Mouse (Mus musculus) hindbrain, embryonic 14.5 days (tissue): ENCODE measurements at regions not wholly inside any gene's neighbourhood (a gene's known extent, or its start where the extent isn't known, plus 50 kb on each side); places are given as distances from the start of the nearest gene placed in this dataset.

Experiments
- ATAC-seq: fragments of 200-750 bp; cut with Nextera tagmentation; 2 replicates; pipeline ENCODE4 v1.8.0; 2017; ENCODE audit warnings: moderate number of reproducible peaks, mild to moderate bottlenecking, moderate TSS enrichment, moderate library complexity; ENCODE audit not compliant: low FRiP score
- DNase-seq: peaks from one replicate; pipeline ENCODE4 v3.0.0-alpha.2; 2015; ENCODE audit warnings: low spot score
- H3K27ac ChIP-seq: fragments of 300-500 bp; sonication (generic); 2 replicates; pipeline ENCODE4 v1.5.1; 2014; ENCODE audit warnings: mild to moderate bottlenecking, moderate library complexity
- H3K27me3 ChIP-seq: fragments of 300-500 bp; sonication (generic); 2 replicates; pipeline ENCODE4 v1.6.1; 2014; ENCODE audit warnings: mild to moderate bottlenecking, low read length, mixed read lengths; ENCODE audit not compliant: control insufficient read depth, insufficient read depth
- H3K36me3 ChIP-seq: fragments of 300-500 bp; sonication (generic); replicated peaks from 2 replicates; pipeline ENCODE4 v1.6.1; 2014; ENCODE audit not compliant: control insufficient read depth, insufficient read depth
- H3K4me1 ChIP-seq: fragments of 300-500 bp; sonication (generic); replicated peaks from 2 replicates; pipeline ENCODE4 v1.6.1; 2014; ENCODE audit warnings: antibody characterized with exemption, low read length, mixed read lengths; ENCODE audit not compliant: control insufficient read depth, insufficient read depth
- H3K4me2 ChIP-seq: fragments of 300-500 bp; sonication (generic); replicated peaks from 2 replicates; pipeline ENCODE4 v1.6.1; 2014; ENCODE audit warnings: mild to moderate bottlenecking, moderate library complexity
- H3K4me3 ChIP-seq: fragments of 300-500 bp; sonication (generic); replicated peaks from 2 replicates; pipeline ENCODE4 v1.5.1; 2014; ENCODE audit warnings: mild to moderate bottlenecking, low read length
- H3K9ac ChIP-seq: fragments of 300-500 bp; sonication (generic); 2 replicates; pipeline ENCODE4 v1.6.1; 2014
- H3K9me3 ChIP-seq: fragments of 300-500 bp; sonication (generic); 2 replicates; pipeline ENCODE4 v1.6.1; 2016; ENCODE audit warnings: low read length; ENCODE audit not compliant: control insufficient read depth
- WGBS: fragments of 180-500 bp; shearing (Covaris S2); extraction: QIAGEN DNeasy Blood & Tissue Kit; methylation state at CpG from one replicate; pipeline ENCODE4 v1.1.7; 2014; 5-methylcytosine and 5-hydroxymethylcytosine counted together

DNA sequence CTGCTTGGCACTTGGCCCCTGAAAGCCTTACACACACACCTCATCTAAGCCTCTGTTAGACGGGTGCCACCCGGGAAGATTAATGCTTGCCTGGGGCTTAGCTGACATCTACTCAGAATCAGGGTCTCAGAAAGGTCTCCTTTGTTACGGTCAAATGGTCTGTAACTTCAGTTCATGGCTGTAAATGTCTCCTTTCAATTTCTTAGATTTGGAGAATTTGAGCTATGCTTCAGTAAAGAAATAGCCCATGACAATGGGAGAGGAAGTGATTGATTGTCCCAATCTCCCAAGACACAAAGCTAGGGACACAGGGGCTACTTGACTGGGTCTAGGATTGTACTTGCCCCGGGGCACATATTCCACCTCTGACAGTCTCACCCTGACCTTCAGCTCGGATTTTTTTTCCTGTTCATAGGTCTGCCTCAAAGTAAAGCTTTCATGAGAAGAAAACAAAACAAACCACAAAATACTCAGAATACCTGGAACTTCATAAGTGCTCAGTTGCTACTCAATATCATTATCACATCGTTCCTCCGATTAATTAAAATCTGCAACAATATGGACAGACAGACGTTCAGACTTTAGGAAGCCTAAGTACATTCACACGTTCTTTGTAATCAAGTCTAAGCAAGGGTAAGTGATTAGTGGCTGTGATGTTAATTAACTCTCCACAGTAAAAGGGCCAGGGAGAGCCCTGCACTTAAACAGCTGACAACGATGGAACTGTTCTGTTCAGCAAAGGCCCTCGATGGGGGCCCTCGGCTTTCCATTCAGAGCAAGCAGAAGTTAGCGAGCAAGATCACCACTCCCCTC is 132.9 kb upstream of the Slco3a1 start:
- WGBS = 37% methylated on average over 13 of the region's 13 CpGs
- no peak overlapping the region for H3K4me3 ChIP-seq
- no peaks in the 10 kb centered on the region for H3K36me3 ChIP-seq
- H3K9me3 ChIP-seq = no peaks in the 10 kb centered on the region
- no peak; the same call in 1 of the 2 replicates for ATAC-seq
- H3K27ac ChIP-seq = no peak overlapping the region
- H3K4me1 ChIP-seq = 0 out of 2 replicates have a peak, but pooled peaks cover 8% of the 10 kb centered on the region
- H3K27me3 ChIP-seq = no peaks in the 10 kb centered on the region
- H3K9ac ChIP-seq = no peak overlapping the region
- no peak overlapping the region for H3K4me2 ChIP-seq
- DNase-seq = no peak

DNA sequence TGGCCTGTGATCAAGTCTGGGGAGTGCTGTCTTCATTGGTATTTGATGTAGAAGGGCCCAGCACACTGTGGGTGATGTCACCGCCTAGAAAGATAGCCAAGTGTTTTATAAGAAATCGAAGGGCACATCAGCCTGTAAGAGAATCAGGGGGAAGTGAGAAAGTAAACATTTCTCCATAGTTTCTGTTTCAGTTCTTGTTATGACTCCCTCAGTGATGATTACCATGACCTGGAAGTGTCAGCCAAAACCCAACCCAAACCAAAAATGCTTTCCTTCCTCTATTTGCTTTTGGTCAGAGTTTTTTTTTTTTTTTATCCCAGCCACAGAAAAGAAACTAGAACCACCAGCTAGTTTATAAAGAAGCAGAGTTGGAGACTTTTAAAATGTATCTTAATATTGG is 129.4 kb upstream of the Slco3a1 start:
- no peak overlapping the region for H3K4me2 ChIP-seq
- H3K27ac ChIP-seq = no peak overlapping the region
- H3K9me3 ChIP-seq = no peaks in the 10 kb centered on the region
- DNase-seq (no peak), ATAC-seq (no peak)
- 0 out of 2 replicates have a peak, but pooled peaks cover 8% of the 10 kb centered on the region for H3K4me1 ChIP-seq
- no peak overlapping the region for H3K4me3 ChIP-seq
- H3K9ac ChIP-seq = no peak overlapping the region
- whole genome bisulfite sequencing = 85% methylated on average over 2 of the region's 2 CpGs
- H3K36me3 ChIP-seq = no peaks in the 10 kb centered on the region
- no peaks in the 10 kb centered on the region for H3K27me3 ChIP-seq

DNA sequence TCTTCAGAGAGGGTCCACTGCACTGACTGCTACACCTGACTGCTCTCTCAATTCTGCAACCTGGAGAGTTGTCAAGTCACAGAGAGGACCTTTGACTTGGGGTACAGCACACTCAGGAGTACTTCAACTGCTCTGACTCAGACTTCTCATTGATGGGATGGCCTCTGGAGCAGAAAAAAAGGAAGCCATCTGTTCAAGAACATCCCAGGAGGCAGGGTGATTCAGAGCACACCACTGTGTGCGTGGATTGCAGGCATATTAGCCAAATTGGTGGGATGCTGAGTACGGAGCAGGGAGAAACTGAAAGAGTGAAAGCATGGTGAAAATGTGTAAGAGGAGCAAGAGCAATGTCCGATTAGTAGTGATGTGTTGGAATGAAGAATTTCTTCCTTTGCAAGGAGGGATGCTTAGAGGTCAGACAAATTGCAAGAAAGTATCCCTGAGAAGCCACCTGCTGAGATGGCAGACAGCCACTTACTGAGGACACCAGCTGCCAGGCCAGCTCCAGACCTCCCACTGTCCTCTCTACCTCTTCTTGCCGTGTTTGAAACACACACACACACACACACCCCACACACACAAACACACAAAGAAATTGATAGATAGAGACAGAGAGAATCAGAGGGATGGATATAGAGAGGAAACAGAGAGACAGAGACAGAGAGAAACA is 119.2 kb upstream of the Slco3a1 start:
- Histone ChIP-seq H3K27ac (no peak overlapping the region), H3K4me1 (no peaks in the 10 kb centered on the region), H3K27me3 (no peaks in the 10 kb centered on the region), H3K4me3 (no peak overlapping the region), H3K9me3 (no peaks in the 10 kb centered on the region), H3K4me2 (no peak overlapping the region), H3K36me3 (no peaks in the 10 kb centered on the region), H3K9ac (no peak overlapping the region)
- WGBS = 61% methylated on average over 4 of the region's 4 CpGs
- DNase-seq = no peak
- ATAC-seq = no peak

DNA sequence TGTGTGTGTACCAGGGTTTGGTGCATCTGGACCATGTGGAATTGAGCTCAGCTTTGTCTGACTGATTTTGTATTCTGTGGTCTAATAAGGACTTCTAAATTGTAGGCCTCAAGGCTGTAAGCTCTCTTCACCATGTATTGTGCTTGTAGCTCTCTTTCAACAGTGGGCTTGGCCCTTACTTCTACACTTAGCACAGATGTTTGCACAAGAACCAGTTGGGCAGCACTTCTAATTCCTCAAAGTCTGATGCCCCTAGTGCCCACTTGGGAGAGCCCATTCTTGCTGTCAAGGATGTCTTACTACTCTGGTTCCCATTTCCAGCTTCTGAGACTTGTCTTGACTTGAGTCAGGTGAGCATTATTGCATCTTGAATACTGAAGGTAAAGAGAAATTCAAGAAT is 114.5 kb upstream of the Slco3a1 start:
- Histone ChIP-seq H3K9me3 (no peaks in the 10 kb centered on the region), H3K36me3 (no peaks in the 10 kb centered on the region), H3K4me1 (no peaks in the 10 kb centered on the region), H3K27me3 (no peaks in the 10 kb centered on the region), H3K27ac (no peak overlapping the region), H3K9ac (no peak overlapping the region), H3K4me3 (no peak overlapping the region), H3K4me2 (no peak overlapping the region)
- DNase-seq = no peak
- ATAC-seq = no peak

DNA sequence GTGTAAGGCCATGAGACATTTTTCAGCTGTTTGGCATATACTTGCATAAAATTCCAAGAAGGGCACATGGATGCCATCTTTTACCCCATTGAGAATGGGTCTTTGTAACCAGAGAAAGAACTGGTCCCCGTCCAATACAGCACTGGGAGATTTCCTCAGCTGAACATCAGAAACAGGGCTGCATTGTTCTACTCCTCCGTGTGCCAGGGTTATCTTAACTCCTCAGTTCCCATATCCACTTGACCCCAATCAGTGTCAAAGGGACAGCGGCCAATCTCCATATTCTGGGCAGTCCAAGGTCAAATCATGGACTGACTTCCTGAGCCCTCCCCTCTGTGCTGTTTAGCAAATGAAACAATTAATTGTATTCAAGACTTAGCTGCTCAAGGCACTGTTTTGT is 112.5 kb upstream of the Slco3a1 start:
- Histone ChIP-seq H3K27ac (no peak overlapping the region), H3K36me3 (no peaks in the 10 kb centered on the region), H3K27me3 (no peaks in the 10 kb centered on the region), H3K4me1 (no peaks in the 10 kb centered on the region), H3K9ac (no peak overlapping the region), H3K4me3 (no peak overlapping the region), H3K9me3 (no peaks in the 10 kb centered on the region), H3K4me2 (no peak overlapping the region)
- WGBS = 54% methylated on average over 3 of the region's 3 CpGs
- ATAC-seq (no peak), DNase-seq (no peak)

DNA sequence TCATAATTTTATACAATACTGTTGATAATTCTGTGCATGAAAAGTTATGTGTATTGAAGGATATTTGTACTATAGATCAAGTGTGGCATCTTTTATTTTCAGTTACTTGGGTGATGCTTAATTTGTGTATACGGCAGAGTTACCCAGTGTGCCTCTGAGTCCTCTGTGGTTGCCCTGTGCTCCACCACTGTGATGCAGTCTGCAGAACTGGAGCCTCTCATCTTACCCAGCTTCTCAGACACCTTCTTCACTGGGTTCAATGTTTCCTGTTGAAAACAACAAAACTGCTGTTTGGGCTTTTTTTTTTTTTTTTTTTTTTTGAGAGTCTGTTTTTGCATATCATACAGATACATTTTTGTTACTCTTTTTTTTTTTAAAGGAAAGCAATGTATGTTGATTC is 109.2 kb upstream of the Slco3a1 start:
- no peak for DNase-seq
- no peak overlapping the region for H3K4me3 ChIP-seq
- H3K27me3 ChIP-seq = no peaks in the 10 kb centered on the region
- H3K9me3 ChIP-seq = no peaks in the 10 kb centered on the region
- H3K4me2 ChIP-seq = no peak overlapping the region
- 92% methylated on average over 1 of the region's 1 CpGs for WGBS
- no peak for ATAC-seq
- H3K36me3 ChIP-seq = no peaks in the 10 kb centered on the region
- H3K4me1 ChIP-seq = no peaks in the 10 kb centered on the region
- H3K9ac ChIP-seq = no peak overlapping the region
- no peak overlapping the region for H3K27ac ChIP-seq

DNA sequence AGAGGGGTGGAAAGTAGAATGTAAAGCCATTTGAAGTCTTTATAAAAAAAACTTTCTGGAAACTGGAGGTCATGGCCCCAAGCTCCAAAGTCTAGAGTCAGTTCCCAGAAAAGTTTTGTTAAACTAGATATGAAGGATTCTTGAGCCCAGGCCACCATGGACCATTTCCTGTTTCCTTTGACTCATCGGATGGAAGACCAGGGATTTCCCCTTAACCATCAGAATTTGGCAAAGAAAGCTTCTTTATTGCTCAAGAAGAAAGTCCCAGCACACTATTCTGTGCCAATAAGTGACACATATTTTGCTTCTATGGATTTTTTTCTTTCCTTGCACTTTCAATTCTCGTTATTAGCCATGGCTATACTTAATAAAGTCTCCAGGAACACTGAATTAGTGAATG is 92.7 kb upstream of the Slco3a1 start:
- H3K27ac ChIP-seq = no peak overlapping the region
- no peaks in the 10 kb centered on the region for H3K4me1 ChIP-seq
- DNase-seq (no peak), ATAC-seq (no peak)
- no peaks in the 10 kb centered on the region for H3K36me3 ChIP-seq
- H3K27me3 ChIP-seq = no peaks in the 10 kb centered on the region
- no peak overlapping the region for H3K4me3 ChIP-seq
- no peaks in the 10 kb centered on the region for H3K9me3 ChIP-seq
- no peak overlapping the region for H3K9ac ChIP-seq
- 80% methylated on average over 2 of the region's 2 CpGs for WGBS
- no peak overlapping the region for H3K4me2 ChIP-seq

DNA sequence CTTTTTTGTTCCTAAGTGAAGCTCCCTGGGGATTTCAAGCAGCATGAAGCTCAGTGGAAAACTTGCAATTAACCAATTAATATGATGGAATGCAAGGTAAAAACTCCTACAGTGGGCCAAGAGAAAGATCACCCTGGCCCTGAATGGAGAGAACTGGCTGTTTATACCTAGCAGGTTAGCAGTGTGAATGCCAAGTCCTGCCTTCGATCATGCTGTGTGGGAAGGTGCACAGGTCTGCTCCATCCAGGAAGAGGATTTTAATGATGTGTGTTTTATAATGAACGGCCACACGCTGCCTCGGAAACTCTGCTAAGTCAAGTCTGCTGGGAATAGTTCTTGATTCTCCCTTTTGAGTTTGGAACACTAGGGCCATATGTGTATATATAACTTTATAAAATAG is 85.6 kb upstream of the Slco3a1 start:
- 90% methylated on average over 4 of the region's 4 CpGs for WGBS
- DNase-seq (no peak), ATAC-seq (no peak)
- H3K9ac ChIP-seq = no peak overlapping the region
- H3K4me3 ChIP-seq = no peak overlapping the region
- no peak overlapping the region for H3K27ac ChIP-seq
- H3K4me1 ChIP-seq = no peaks in the 10 kb centered on the region
- no peaks in the 10 kb centered on the region for H3K27me3 ChIP-seq
- H3K9me3 ChIP-seq = no peaks in the 10 kb centered on the region
- H3K4me2 ChIP-seq = no peak overlapping the region
- no peaks in the 10 kb centered on the region for H3K36me3 ChIP-seq

DNA sequence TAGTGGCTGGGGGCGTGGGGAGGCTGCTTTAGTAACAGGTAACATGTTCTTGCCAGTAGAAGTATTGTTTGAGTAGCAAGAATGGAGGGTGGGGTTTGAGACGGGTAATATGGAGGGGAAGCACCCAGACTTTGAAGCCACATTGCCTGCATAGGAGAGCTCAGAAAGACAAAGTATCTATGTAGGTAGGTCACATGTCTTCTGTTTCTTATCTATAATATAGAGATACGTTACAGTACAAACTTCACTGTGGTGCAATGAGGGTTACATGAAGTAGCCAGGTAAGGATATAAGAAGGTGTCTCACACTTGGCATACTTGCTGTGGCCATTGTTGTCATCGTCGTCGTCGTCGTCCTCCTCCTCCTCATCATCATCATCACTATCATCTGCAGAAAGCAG is 77.6 kb upstream of the Slco3a1 start:
- Histone ChIP-seq H3K9ac (no peak overlapping the region), H3K4me1 (no peaks in the 10 kb centered on the region), H3K36me3 (no peaks in the 10 kb centered on the region), H3K4me2 (no peak overlapping the region), H3K9me3 (no peaks in the 10 kb centered on the region), H3K4me3 (no peak overlapping the region), H3K27ac (no peak overlapping the region), H3K27me3 (no peaks in the 10 kb centered on the region)
- 88% methylated on average over 8 of the region's 8 CpGs for WGBS
- DNase-seq = no peak
- ATAC-seq = no peak
